In the genomic region with DNA sequence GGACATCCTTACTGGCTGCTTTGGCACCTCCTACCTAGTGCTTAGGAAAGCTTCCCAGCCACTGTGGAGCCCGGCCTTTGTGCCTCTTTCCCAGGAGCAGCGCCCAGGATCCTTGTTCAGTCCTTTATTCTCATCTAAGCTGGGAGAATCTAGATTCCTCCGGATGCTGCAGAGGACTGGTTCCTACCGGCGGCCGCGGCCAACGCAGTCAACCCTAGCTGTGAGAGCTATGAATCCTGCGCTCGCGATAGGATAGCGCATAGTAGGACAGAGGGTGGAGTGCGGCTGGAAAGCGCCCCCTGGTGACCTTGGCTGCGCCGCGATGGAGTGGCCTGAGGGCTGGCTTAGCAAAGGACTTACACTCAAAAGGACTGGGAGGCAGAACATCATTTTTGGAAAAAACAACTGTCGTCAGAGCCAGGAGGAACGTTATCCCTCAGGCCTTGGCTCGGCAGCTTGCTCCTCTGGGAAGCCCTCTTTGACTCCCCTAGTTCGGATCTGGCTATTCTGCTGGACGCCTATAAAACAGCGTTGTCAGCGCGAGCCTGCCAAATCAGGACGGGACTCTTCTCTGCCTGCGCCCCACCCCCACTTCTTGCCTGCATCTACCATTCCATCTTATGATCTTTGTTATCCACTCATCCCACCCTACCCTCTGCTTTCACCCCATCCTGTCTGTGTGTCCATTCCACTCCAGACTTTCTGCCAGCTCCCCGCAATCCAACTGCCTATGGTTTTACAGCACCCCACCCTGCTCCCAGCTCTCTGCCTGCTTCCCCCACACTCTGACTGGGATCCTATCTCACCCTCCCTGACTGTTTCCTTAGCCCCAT, we compare ENCODE assay signal across 8 mouse cellular contexts. TPM values are rescaled to one million over a fixed set of nuclear protein-coding genes. Genes with fewer than 3 reads are reported as not detected.
DNase-seq lines count a peak whose midpoint lies in the region; ATAC-seq and TF ChIP-seq lines count a peak whose summit lies in the region.

No protein-coding gene starts in this region.

- 0 out of 2 replicates have a peak, but pooled peaks have one; percentile 44 for TF ChIP-seq CTCF in thymus, adult 2 months (IDR thresholded peaks at IDR 0.05; ENCODE audit: borderline replicate concordance, control insufficient read depth, extremely low read depth, insufficient read depth, low read length, poor library complexity)

- H3K36me3 ChIP-seq in thymus, adult 2 months (ENCODE audit: control insufficient read depth, insufficient read depth, low read length), result no peaks in the 10 kb centered on the region
- H3K36me3 ChIP-seq in embryonic facial prominence, embryonic 15.5 days, result peaks cover 26% of the 10 kb centered on the region
- H3K36me3 ChIP-seq in heart, embryonic 13.5 days, result peaks cover 21% of the 10 kb centered on the region
- H3K36me3 ChIP-seq in splenic B cell, adult 2 months (ENCODE audit: control insufficient read depth, insufficient read depth, low read length, poor library complexity, severe bottlenecking), result no peaks in the 10 kb centered on the region

- 9% methylated on average over 28 of the region's 28 CpGs for WGBS in thymus, adult 2 months
- WGBS in embryonic facial prominence, embryonic 15.5 days, result 2% methylated on average over 28 of the region's 28 CpGs
- 1% methylated on average over 28 of the region's 28 CpGs for WGBS in heart, embryonic 13.5 days

- no peak for TF ChIP-seq POLR2A in thymus, adult 2 months (IDR thresholded peaks at IDR 0.05; ENCODE audit: control insufficient read depth, extremely low read depth, insufficient read depth, low read length, poor library complexity)

- DNase-seq in thymus, adult 2 months, result peak; percentile 35
- no peak for DNase-seq in thymus, adult 18-20 months
- peak; percentile 70 for DNase-seq in kidney, postnatal 10 days
- DNase-seq in splenic B cell, adult 2 months (ENCODE audit: low read depth, low spot score), result peak; percentile 49
- no peak for DNase-seq in left cerebral cortex, postnatal 36 days (ENCODE audit: low spot score in 2 of 2)

- H3K27me3 ChIP-seq in thymus, adult 2 months (ENCODE audit: control insufficient read depth, insufficient read depth, low read length), result peaks cover 3% of the 10 kb centered on the region; the same call in 1 of the 2 replicates
- H3K27me3 ChIP-seq in embryonic facial prominence, embryonic 15.5 days, result 0 out of 2 replicates have a peak, but pooled peaks cover 4% of the 10 kb centered on the region
- H3K27me3 ChIP-seq in heart, embryonic 13.5 days (replicated peaks), result peaks cover 26% of the 10 kb centered on the region
- no peaks in the 10 kb centered on the region for H3K27me3 ChIP-seq in splenic B cell, adult 2 months (ENCODE audit: control insufficient read depth, insufficient read depth, low read length, poor library complexity, severe bottlenecking)

- peak overlapping the region; percentile 33 for H3K4me2 ChIP-seq in embryonic facial prominence, embryonic 15.5 days (replicated peaks)
- peak overlapping the region; percentile 44 for H3K4me2 ChIP-seq in heart, embryonic 13.5 days

- H3K4me3 ChIP-seq in thymus, adult 2 months (ENCODE audit: control insufficient read depth, insufficient read depth, low read length), result no peak overlapping the region
- H3K4me3 ChIP-seq in embryonic facial prominence, embryonic 15.5 days (replicated peaks), result peak overlapping the region; percentile 17
- peak overlapping the region; percentile 21; the same call in 1 of the 2 replicates for H3K4me3 ChIP-seq in heart, embryonic 13.5 days

- intact Hi-C loops in left cerebral cortex, postnatal 36 days (cut with DNase I), result loop anchor here (5.0 kb wide), 1 partner anchor 153 kb away; no protein-coding TSS in a partner anchor

- ATAC-seq in embryonic facial prominence, embryonic 15.5 days (ENCODE audit: insufficient number of reproducible peaks, low FRiP score, low TSS enrichment, low read depth), result peak; percentile 53
- no peak for ATAC-seq in heart, embryonic 13.5 days (ENCODE audit: extremely low read depth, insufficient number of reproducible peaks, low FRiP score, low TSS enrichment)
- ATAC-seq in megakaryocyte, adult 5-6 weeks (ENCODE audit: poor library complexity, severe bottlenecking), result peak; percentile 72

- H3K9ac ChIP-seq in embryonic facial prominence, embryonic 15.5 days, result no peak overlapping the region
- peak overlapping the region; percentile 52 for H3K9ac ChIP-seq in heart, embryonic 13.5 days

- no peak overlapping the region for H3K27ac ChIP-seq in thymus, adult 2 months (ENCODE audit: control insufficient read depth, insufficient read depth, low read length)
- H3K27ac ChIP-seq in embryonic facial prominence, embryonic 15.5 days (replicated peaks), result no peak overlapping the region
- H3K27ac ChIP-seq in heart, embryonic 13.5 days (replicated peaks), result no peak overlapping the region

- H3K4me1 ChIP-seq in thymus, adult 2 months (replicated peaks; ENCODE audit: control insufficient read depth, insufficient read depth, low read length), result no peaks in the 10 kb centered on the region
- peaks cover 11% of the 10 kb centered on the region for H3K4me1 ChIP-seq in embryonic facial prominence, embryonic 15.5 days
- peaks cover 11% of the 10 kb centered on the region; the same call in 1 of the 2 replicates for H3K4me1 ChIP-seq in heart, embryonic 13.5 days

- H3K9me3 ChIP-seq in embryonic facial prominence, embryonic 15.5 days (replicated peaks), result no peaks in the 10 kb centered on the region
- H3K9me3 ChIP-seq in heart, embryonic 13.5 days, result no peaks in the 10 kb centered on the region

RNA-seq across cellular contexts. Expression of gene Numbl, which starts 26.8 kb away (rescaled TPM):
- polyA plus RNA-seq in thymus, adult 2 months (2012; rRNA removed), result 10.3 and 10.7 TPM in 2 replicates
- 48.7 and 49.3 TPM in 2 replicates for polyA plus RNA-seq in embryonic facial prominence, embryonic 15.5 days (2015; fragmentation: Nextera tagmentation; extraction: Ambion mirVana)
- 8.3 and 8.8 TPM in 2 replicates for polyA plus RNA-seq in heart, embryonic 13.5 days (2015; fragmentation: Nextera tagmentation; extraction: Ambion mirVana)
- total RNA-seq in megakaryocyte, adult 5-6 weeks (2015), result 2.8 and 4.3 TPM in 2 replicates
- 2.5 and 2.6 TPM in 2 replicates for total RNA-seq in megakaryocyte, adult 5-6 weeks (2017)
- 100 to 1,000 TPM; 107 to 127 TPM for total RNA-seq in left cerebral cortex, postnatal 36 days (2021)

RNA-seq across cellular contexts. Expression of gene Coq8b, which starts 52.3 kb away (rescaled TPM):
- 53.1 and 57.8 TPM in 2 replicates for polyA plus RNA-seq in thymus, adult 2 months (2012; rRNA removed)
- polyA plus RNA-seq in embryonic facial prominence, embryonic 15.5 days (2015; fragmentation: Nextera tagmentation; extraction: Ambion mirVana), result 23.0 and 27.1 TPM in 2 replicates
- 10.2 and 12.0 TPM in 2 replicates for polyA plus RNA-seq in heart, embryonic 13.5 days (2015; fragmentation: Nextera tagmentation; extraction: Ambion mirVana)
- 12.0 and 16.8 TPM in 2 replicates for total RNA-seq in megakaryocyte, adult 5-6 weeks (2015)
- 7.5 and 15.2 TPM in 2 replicates for total RNA-seq in megakaryocyte, adult 5-6 weeks (2017)
- total RNA-seq in left cerebral cortex, postnatal 36 days (2021), result 10 to 100 TPM; 33.2 to 41.9 TPM

RNA-seq across cellular contexts. Expression of gene Ltbp4, which starts 52.4 kb away (rescaled TPM):
- polyA plus RNA-seq in thymus, adult 2 months (2012; rRNA removed), result 48.3 and 77.5 TPM in 2 replicates
- 85.5 and 92.3 TPM in 2 replicates for polyA plus RNA-seq in embryonic facial prominence, embryonic 15.5 days (2015; fragmentation: Nextera tagmentation; extraction: Ambion mirVana)
- polyA plus RNA-seq in heart, embryonic 13.5 days (2015; fragmentation: Nextera tagmentation; extraction: Ambion mirVana), result 51.3 and 53.3 TPM in 2 replicates
- not detected in 2 replicates for total RNA-seq in megakaryocyte, adult 5-6 weeks (2015)
- not detected in 2 replicates for total RNA-seq in megakaryocyte, adult 5-6 weeks (2017)
- 10 to 100 TPM; 36.3 to 50.7 TPM for total RNA-seq in left cerebral cortex, postnatal 36 days (2021)

RNA-seq across cellular contexts. Expression of gene Itpkc, which starts 56.6 kb away (rescaled TPM):
- polyA plus RNA-seq in thymus, adult 2 months (2012; rRNA removed), result 12.2 and 12.4 TPM in 2 replicates
- polyA plus RNA-seq in embryonic facial prominence, embryonic 15.5 days (2015; fragmentation: Nextera tagmentation; extraction: Ambion mirVana), result 11.6 and 13.5 TPM in 2 replicates
- 2.3 and 3.3 TPM in 2 replicates for polyA plus RNA-seq in heart, embryonic 13.5 days (2015; fragmentation: Nextera tagmentation; extraction: Ambion mirVana)
- total RNA-seq in megakaryocyte, adult 5-6 weeks (2015), result 1.6 and 2.7 TPM in 2 replicates
- 1.6 and 4.7 TPM in 2 replicates for total RNA-seq in megakaryocyte, adult 5-6 weeks (2017)
- total RNA-seq in left cerebral cortex, postnatal 36 days (2021), result 1 to 10 TPM; 8.0 TPM

Comparison
In these comparisons a context has a peak if more than half of its experiments do, and no peak if none do; other contexts are left out.
1. DNase-seq: peak in thymus, adult 2 months (single experiment), kidney, postnatal 10 days (single experiment) and splenic B cell, adult 2 months (single experiment); none in thymus, adult 18-20 months (0 of 2) and left cerebral cortex, postnatal 36 days (0 of 2).